Mouse (Mus musculus): ENCODE data around the gene Wdr19. TPM values are rescaled to one million over a fixed set of nuclear protein-coding genes. Genes with fewer than 3 reads are reported as not detected.
A peak's percentile ranks its signal among the peaks of the same experiment; 100 is the strongest.
"Not testable (repeated sequence)": the region's sequence is repeated elsewhere in the genome, so short reads cannot be mapped to it uniquely, and the experiment has no call there.

Gene Wdr19
- total RNA-seq, 2 experiments from 2014 or later = 1.7 to 1.8 TPM

DNA sequence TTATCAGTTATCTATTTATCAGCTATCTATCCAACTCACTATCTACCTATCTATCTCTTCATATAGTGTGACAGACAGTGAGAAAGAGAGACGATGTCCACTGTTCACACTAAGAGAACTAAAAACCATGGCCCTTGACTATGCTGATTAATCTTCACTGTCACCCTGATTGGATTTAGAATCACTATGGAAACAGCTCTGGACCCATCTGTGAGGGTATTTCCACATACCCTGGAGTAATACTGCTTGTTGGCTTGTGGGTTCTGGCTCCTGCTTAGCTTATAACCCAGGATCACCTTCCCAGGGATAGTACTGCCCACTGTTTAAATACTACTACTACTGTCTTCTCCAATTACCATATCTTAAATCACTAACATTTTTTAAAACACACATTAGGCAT is 17.2 kb upstream of the Wdr19 start:
- no peak for ATAC-seq (replicated peaks; ENCODE audit: poor library complexity)

DNA sequence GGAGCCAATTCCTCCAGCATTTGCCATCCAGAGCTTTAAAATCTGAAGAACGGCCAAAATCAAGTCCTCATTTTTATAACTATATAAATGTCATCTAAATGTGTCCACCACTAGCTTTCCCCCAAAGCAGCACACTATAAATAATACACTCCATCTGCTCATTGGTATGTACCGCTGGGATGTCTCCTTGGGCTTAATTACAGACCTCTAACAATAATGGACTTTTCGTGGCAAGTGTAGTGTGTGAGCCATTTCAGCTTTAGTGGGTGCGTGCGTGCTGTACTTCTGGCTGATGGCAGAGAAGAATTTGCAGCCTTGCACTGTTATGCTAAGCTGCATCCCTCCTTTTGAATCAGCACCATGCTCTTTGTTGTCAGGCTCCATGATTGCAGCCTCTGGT is 7.9 kb upstream of the Wdr19 start:
- no peak for ATAC-seq (replicated peaks; ENCODE audit: poor library complexity)

DNA sequence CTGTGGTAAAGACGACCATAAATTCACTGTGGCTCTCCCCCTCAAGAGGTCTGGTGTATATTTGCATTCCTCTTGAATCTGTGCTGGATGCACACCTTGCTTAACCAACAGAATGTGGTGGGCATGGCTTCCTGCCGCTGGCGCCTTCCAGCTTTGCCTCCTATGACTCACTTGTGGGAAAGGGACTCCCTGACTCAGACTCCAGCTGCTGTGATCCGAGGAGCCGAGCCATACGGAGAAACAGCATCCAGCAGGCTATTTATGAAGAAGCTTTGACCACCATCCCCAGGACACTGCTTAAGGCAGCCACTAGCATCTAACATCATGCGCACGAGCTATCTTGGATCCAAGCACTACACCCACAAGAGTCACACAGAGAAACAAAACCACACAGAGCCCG is 5.1 kb upstream of the Wdr19 start:
- ATAC-seq (replicated peaks; ENCODE audit: poor library complexity) = no peak

DNA sequence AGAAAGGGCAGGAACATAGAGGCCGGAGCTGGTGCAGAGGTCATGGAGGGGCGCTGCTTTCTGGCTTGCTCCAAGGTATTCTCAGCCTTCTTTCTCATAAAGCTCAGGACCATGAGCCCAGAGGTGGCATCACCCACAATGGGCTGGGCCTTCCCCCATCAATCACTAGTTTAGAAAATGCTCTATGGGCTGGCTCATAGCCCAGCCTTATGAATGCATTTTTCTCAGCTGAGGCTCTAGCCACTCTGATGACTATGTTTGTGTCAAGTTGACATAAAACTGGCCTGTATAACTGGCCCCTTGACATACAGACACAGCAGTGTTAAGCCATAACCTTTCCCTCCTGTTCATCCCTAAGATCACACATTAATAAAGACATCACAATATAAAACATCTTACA is 5.2 kb downstream of the Wdr19 start:
- ATAC-seq (replicated peaks; ENCODE audit: poor library complexity) = no peak

DNA sequence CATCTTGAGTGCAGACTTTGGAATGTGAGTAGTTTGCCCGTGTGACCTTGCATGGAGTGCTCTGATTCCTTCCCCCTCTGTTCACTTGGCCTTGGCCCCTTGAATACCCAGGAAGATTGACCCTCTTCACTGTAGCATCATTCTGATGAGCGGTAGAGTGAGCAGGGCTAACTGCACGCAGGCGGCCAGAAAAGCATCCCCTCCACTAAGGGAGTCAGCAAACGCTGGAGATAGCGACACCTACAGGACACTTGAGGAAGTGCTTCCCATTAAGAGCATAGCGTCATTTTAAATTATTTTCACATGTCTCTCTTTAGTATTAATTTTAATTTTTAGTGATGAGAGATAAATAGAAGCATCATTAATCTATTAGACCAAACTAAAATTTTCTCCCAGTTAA is 13.8 kb downstream of the Wdr19 start:
- peak; percentile 86 for ATAC-seq (replicated peaks; ENCODE audit: poor library complexity)

DNA sequence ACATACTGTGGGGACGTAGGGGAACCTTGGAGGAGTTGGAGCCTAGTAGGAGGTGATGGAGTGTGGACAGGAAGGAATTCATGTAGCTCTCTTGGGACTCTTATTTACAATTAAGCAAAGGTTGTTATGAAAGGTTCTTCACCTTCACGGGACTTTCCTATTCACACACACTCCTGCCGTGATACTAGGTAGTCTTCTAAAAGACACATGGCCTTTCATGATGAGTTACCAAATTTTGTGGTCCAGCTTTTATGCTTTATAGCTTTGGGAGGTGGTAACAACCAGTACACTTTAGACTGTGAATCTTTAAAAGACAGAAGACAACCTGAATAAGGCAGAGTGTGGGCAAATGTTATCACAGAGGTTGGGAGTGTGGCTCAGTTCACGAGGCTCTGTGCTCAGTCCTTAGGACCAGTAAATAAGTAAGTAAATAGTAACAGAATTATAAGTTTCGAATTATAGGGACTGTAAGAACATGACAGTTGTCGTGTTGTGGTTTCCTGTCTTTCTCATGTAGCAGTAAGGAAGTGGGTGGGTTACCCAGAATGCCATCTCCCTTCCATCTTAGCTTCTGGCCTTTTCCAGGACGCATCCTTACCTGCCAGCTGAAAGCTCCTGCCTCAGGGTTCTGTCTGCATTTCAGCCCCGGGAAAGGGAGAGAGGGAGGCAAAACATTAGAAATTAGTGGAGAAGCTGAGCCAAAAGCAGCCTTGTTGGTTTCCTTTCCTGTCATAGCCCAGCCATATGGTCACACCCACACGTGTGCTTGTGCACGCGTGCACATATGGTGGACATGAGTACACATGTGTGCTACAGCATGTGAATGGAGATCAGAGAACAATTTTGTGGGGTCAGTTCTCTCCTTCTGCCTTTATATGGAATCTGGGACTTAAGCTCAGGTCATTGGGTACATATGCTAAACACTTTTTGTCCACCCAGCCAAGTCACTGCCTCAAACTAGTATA is 18.1 kb downstream of the Wdr19 start:
- no peak; the same call in 1 of the 2 replicates for ATAC-seq (replicated peaks; ENCODE audit: poor library complexity)

GRCm38 (mm10) chr5:65221037-65221436 is 21.5 kb downstream of the Wdr19 start:
- no peak for ATAC-seq (replicated peaks; ENCODE audit: poor library complexity)

- no peak for ATAC-seq (replicated peaks; ENCODE audit: poor library complexity)
Measured at GRCm38 (mm10) chr5:65224056-65224455, 24.6 kb downstream of the Wdr19 start.

GRCm38 (mm10) chr5:65231289-65232003 is 31.9 kb downstream of the Wdr19 start:
- no peak for ATAC-seq (replicated peaks; ENCODE audit: poor library complexity)

DNA sequence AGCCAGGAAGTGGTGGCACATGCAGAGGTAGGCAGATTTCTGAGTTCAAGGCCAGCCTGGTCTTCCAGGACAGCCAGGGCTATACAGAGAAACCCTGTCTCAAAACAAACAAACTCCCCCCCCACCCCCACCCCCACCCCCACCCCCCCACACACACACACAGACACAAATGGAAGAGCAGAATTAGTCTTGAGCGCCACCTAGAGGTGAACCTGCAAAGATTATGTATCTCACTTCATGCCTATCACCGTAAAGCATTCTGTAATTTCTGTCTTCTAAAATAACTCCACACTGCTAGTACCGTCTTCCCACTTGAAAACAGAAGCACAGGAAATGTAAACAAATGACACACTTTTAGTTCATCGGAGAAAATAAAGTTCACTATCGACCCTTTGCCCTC is 43.2 kb downstream of the Wdr19 start:
- peak; percentile 77 for ATAC-seq (replicated peaks; ENCODE audit: poor library complexity)

- ATAC-seq (replicated peaks; ENCODE audit: poor library complexity) = peak; percentile 49
Measured at GRCm38 (mm10) chr5:65247296-65247695, 47.8 kb downstream of the Wdr19 start.

- ATAC-seq (replicated peaks; ENCODE audit: poor library complexity) = 0 out of 2 replicates have a peak, but pooled peaks have one; percentile 12
Measured at GRCm38 (mm10) chr5:65250185-65250855, 50.8 kb downstream of the Wdr19 start.

- ATAC-seq (replicated peaks; ENCODE audit: poor library complexity) = peak; percentile 71
Measured at GRCm38 (mm10) chr5:65257910-65258505, 58.5 kb downstream of the Wdr19 start.

GRCm38 (mm10) chr5:65273966-65274365 is 74.5 kb downstream of the Wdr19 start:
- no peak for ATAC-seq (replicated peaks; ENCODE audit: poor library complexity)

DNA sequence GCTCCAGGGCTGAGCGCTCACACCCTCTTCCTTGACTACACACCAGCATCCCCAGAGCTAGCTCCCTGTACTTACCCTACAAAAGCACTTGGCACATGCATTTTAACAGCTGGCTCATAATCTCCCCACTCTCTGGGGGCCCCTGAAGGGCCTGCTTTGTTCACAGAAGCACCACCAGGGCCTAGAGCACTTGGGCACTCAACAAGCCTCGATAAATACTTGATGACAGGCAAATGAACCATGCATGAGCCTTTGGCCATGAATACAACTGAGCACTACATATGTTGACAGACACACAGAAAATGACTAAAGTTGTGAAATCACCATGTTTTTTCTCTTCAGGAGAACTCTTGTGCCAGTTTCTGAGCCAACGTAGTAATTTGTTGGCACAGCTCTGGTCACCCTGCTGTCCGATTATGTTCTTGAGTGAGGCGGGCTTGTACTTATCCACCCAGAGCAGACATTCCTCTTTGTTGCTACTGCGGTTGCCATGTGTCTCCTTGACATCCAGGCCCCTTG is 79.7 kb downstream of the Wdr19 start:
- ATAC-seq (replicated peaks; ENCODE audit: poor library complexity) = no peak

DNA sequence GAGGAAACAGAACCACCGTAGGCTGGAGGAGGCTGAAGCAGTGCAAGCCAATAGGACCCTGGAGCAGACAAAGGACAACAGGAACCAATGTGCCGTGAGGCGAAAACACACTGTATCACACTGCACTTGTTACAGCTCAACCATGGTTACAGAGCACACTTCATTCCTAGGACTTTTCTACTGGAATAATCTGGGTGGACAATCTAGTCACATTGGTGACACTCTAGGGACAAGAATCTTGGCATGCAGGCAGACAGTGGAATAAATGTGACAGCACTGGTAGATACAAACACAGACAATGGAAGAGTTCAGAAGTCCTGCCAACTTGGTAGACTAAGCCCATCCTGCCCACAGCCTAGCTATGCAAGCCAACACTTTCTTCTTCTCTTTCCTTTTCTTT is 81.7 kb downstream of the Wdr19 start:
- no peak for ATAC-seq (replicated peaks; ENCODE audit: poor library complexity)

DNA sequence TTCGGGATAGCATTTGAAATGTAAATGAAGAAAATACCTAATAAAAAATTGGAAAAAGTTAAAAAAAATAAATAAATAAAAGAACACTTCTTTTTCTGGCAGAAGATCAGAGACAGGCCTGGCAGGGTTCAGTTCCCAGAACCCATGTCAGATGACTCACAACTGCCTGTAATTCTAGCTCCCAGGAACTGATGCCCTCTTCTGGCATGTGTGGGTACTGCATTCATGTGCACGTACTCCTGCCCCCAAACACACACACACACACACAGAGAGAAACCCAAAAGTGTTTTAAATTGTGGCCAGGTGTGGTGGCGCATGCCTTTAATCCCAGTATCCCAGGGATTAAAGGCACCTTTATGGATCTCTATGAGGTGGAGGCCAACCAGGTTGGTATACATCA is 84.7 kb downstream of the Wdr19 start:
- ATAC-seq (replicated peaks; ENCODE audit: poor library complexity) = peak; percentile 76

DNA sequence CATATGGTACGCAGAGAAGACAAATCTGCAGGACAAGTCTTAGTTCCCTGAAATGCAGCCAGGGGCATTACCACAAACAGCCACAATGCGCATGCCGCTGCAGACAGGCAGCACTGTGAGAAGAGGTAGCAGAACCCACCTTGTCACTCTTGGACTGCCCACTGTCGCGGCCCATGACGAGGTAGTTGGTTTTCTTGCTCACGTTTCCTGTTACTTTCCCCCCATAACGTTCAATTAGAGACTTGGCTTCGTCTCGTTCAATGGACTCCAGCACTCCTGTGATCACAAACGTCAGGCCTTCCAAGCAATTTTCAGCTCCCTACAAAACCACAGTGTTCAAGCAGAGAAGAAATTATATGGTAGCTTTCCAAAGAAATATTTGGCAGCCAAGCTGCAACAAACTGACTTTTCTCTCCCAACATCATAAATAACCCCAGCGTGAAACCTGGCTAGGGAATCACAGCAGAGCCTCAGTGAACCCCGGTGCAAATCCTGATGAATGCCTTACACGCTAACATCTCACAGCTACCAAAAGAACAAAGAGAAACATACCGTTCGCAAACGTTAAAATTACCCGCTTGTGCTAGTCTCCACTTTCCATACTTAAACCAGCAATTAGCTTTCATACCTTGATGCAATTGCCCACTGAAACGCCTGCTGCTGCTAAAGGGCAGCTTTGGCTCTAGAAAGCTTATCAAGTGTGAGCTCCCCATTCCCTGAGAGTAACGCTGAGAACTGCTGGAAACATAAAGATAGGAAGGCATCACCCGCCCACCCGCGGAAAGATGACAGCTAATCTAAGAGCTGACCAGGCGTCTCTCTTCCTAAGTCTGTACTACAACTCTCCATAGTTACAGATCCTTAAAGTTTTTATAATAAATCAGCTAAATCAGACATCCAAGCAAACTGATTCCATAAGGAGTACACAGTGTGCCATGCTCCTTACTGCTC is 88.5 kb downstream of the Wdr19 start:
- peak; percentile 65; the same call in 1 of the 2 replicates for ATAC-seq (replicated peaks; ENCODE audit: poor library complexity)

- not testable (repeated sequence) for ATAC-seq (replicated peaks; ENCODE audit: poor library complexity)
Measured at GRCm38 (mm10) chr5:65289009-65289408, 89.5 kb downstream of the Wdr19 start.

- no peak for ATAC-seq (replicated peaks; ENCODE audit: poor library complexity)
Measured at GRCm38 (mm10) chr5:65293627-65294026, 94.1 kb downstream of the Wdr19 start.
